Mouse (Mus musculus) spleen, postnatal 10 days (tissue): Measurements from ENCODE around the gene Herc3.

Experiments
- DNase-seq, 2 experiments: peaks; one replicate each; pipeline ENCODE4 v3.0.0; 2021 to 2022; ENCODE audit warnings: low spot score in 2 of 2

Herc3 gene

DNA sequence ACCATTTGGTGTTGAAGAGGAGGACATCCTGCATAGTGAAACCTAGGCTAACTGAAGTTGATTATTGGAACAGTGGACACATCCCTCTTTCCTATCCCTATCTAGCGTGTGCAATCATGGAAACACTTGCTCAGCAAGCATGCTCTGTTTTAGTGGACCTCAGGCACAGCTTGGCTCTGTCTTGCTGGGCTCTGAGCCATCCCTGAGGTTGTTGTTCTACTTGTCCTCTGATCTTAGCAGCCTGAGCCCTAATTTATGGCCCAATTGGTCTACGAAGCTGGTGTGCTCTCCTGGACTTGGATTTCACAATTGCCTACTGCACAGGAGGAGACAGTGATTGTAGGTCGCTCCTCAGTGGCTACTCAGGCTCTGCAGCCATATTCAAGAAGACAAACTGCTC lies 137.0 kb downstream of the Herc3 start:
- no peak for DNase-seq
